Mouse (Mus musculus) embryonic facial prominence, embryonic 11.5 days (tissue): ENCODE results near the gene Cfap44. TPM values are rescaled to one million over a fixed set of nuclear protein-coding genes. Genes with fewer than 3 reads are reported as not detected.
"Not testable (repeated sequence)": the region's sequence is repeated elsewhere in the genome, so short reads cannot be mapped to it uniquely, and the experiment has no call there.

Experiments
- ATAC-seq: fragments of 200-750 bp; cut with Nextera tagmentation; replicated peaks from 2 replicates; pipeline ENCODE4 v1.8.0; 2017; ENCODE audit warnings: low read depth; ENCODE audit not compliant: insufficient number of reproducible peaks, low FRiP score, low TSS enrichment
- DNase-seq: peaks from one replicate; pipeline ENCODE4 v3.0.0-alpha.2; 2015; ENCODE audit warnings: low spot score
- H3K27ac ChIP-seq: fragments of 300-500 bp; sonication (generic); replicated peaks from 2 replicates; pipeline ENCODE4 v1.5.1; 2014; ENCODE audit warnings: mild to moderate bottlenecking, low read depth, low read length, control low read depth
- H3K27me3 ChIP-seq: fragments of 300-500 bp; sonication (generic); 2 replicates; pipeline ENCODE4 v1.6.1; 2014; ENCODE audit warnings: mild to moderate bottlenecking, low read length, moderate library complexity, mixed read lengths; ENCODE audit not compliant: control insufficient read depth, insufficient read depth
- H3K36me3 ChIP-seq: fragments of 300-500 bp; sonication (generic); replicated peaks from 2 replicates; pipeline ENCODE4 v1.6.1; 2014; ENCODE audit warnings: low read depth, mild to moderate bottlenecking, low read length, moderate library complexity, mixed read lengths; ENCODE audit not compliant: control insufficient read depth, insufficient read depth
- H3K4me1 ChIP-seq: fragments of 300-500 bp; sonication (generic); 2 replicates; pipeline ENCODE4 v1.6.1; 2014; ENCODE audit warnings: low read length, mixed read lengths; ENCODE audit not compliant: control insufficient read depth, insufficient read depth
- H3K4me2 ChIP-seq: fragments of 300-500 bp; sonication (generic); 2 replicates; pipeline ENCODE4 v1.6.1; 2014; ENCODE audit warnings: low read depth, mild to moderate bottlenecking, control low read depth, low read length, moderate library complexity
- H3K4me3 ChIP-seq: fragments of 300-500 bp; sonication (generic); 2 replicates; pipeline ENCODE4 v1.5.1; 2014; ENCODE audit warnings: low read depth, low read length, control low read depth
- H3K9ac ChIP-seq: fragments of 300-500 bp; sonication (generic); replicated peaks from 2 replicates; pipeline ENCODE4 v1.6.1; 2014; ENCODE audit warnings: mild to moderate bottlenecking, control low read depth, low read length
- H3K9me3 ChIP-seq: fragments of 300-500 bp; sonication (generic); replicated peaks from 2 replicates; pipeline ENCODE4 v1.6.1; 2016; ENCODE audit warnings: mild to moderate bottlenecking, low read length, inconsistent platforms, mixed read lengths; ENCODE audit not compliant: control insufficient read depth
- WGBS: fragments of 180-500 bp; shearing (Covaris S2); extraction: QIAGEN DNeasy Blood & Tissue Kit; methylation state at CpG from one replicate; pipeline ENCODE4 v1.1.7; 2014; 5-methylcytosine and 5-hydroxymethylcytosine counted together
- polyA plus RNA-seq: library from polyadenylated mRNA; unstranded; fragments of >200 nt; fragmentation: Nextera tagmentation; extraction: Ambion mirVana; gene quantifications from 2 replicates; pipeline ENCODE4 v1.2.1, GENCODE M21; 2014

Gene Cfap44
- polyA plus RNA-seq, 1 experiment from 2014 or later: 0.63 TPM

DNA sequence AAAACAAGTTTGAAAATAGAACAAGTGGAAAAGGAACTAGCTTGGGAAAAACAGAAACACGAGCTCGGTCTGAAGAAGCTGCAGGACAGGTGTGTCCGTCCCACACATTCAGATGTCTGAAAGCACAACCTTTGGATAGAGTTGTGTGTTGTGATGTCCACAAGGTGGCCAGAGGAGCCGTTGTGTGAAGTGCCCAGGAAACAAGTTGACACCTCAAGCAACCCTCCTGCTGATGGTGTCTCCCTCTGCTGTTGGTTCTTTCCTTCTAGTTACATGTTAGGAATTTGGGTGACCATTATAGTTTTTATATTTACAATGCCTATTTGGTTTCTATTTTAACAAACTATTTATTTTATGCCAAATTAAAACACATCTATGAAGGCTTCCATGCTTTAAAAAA is 40.9 kb downstream of the Cfap44 start:
- ATAC-seq (no peak), DNase-seq (no peak)
- Histone ChIP-seq H3K4me3 (no peak overlapping the region), H3K36me3 (no peaks in the 10 kb centered on the region), H3K9me3 (no peaks in the 10 kb centered on the region), H3K27me3 (no peaks in the 10 kb centered on the region), H3K4me1 (no peaks in the 10 kb centered on the region), H3K4me2 (no peak overlapping the region), H3K9ac (no peak overlapping the region), H3K27ac (no peak overlapping the region)
- 71% methylated on average over 4 of the region's 4 CpGs for WGBS

DNA sequence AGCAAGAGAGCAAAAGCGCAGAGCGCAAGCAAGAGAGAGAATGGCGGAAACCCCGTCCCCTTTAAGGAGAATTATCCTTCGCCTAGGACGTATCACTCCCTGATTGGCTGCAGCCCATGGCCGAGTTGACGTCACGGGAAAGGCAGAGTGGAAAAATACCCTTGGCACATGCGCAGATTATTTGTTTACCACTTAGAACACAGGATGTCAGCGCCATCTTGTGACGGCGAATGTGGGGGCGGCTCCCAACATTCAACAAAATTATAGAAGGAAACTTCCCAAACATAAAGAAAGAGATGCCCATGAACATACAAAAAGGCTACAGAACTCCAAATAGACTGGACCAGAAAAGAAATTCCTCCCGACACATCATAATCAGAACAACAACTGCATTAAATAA is 47.3 kb downstream of the Cfap44 start:
- H3K9me3 ChIP-seq, H3K27me3 ChIP-seq, H3K4me2 ChIP-seq, H3K27ac ChIP-seq, DNase-seq, H3K36me3 ChIP-seq, ATAC-seq, H3K4me1 ChIP-seq, H3K9ac ChIP-seq, H3K4me3 ChIP-seq: not testable (repeated sequence)
- 92% methylated on average over 15 of the region's 15 CpGs for WGBS

DNA sequence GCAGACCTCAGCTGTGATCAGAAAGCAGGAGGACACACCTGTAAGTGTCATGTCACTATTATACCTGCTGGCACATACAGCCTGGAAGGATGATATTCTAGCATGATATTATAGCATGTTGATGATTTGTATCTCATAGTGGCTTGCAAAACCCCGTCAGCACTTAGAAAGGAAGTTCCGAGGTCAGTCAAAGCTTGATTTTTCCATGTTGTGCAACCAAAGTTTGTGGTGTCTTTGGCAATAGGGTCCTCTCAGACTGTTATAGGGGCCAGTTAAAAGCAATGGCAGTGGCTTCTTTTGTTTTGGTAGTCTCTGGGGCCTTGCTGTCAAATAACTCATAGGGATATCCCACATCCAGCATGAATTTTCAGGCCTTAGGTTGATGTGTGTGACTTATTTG is 63.3 kb downstream of the Cfap44 start:
- DNase-seq (no peak), ATAC-seq (no peak)
- H3K4me3 ChIP-seq: no peak overlapping the region
- H3K9ac ChIP-seq: no peak overlapping the region
- WGBS: 90% methylated on average over 2 of the region's 2 CpGs
- H3K4me1 ChIP-seq: no peaks in the 10 kb centered on the region
- H3K27me3 ChIP-seq: no peaks in the 10 kb centered on the region
- no peaks in the 10 kb centered on the region for H3K9me3 ChIP-seq
- H3K4me2 ChIP-seq: no peak overlapping the region
- H3K36me3 ChIP-seq: no peaks in the 10 kb centered on the region
- H3K27ac ChIP-seq: no peak overlapping the region

DNA sequence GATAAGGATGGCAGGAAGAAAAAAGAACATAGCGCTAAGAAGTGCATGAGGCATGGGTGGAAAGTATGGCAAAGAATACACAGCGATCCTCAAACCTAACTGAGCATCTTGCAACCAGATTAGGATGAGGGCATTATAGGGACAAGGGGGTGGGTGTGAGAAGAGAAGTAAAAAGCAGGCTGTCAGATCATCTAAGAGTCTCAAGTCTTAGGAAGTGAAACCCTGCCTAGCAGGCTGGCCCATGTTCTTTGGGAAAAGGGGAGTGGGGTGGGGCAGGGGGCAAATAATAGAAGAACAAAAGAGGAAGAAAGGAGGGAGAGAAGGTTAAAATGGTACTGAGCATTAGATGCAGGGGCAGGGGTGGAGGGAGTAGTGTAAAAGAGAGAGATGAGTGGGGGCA is 64.2 kb downstream of the Cfap44 start:
- no peak for ATAC-seq
- no peak overlapping the region for H3K27ac ChIP-seq
- WGBS: 90% methylated on average over 2 of the region's 2 CpGs
- no peak for DNase-seq
- H3K9me3 ChIP-seq: no peaks in the 10 kb centered on the region
- no peak overlapping the region for H3K9ac ChIP-seq
- H3K36me3 ChIP-seq: no peaks in the 10 kb centered on the region
- H3K4me2 ChIP-seq: no peak overlapping the region
- H3K4me1 ChIP-seq: no peaks in the 10 kb centered on the region
- no peaks in the 10 kb centered on the region for H3K27me3 ChIP-seq
- no peak overlapping the region for H3K4me3 ChIP-seq

DNA sequence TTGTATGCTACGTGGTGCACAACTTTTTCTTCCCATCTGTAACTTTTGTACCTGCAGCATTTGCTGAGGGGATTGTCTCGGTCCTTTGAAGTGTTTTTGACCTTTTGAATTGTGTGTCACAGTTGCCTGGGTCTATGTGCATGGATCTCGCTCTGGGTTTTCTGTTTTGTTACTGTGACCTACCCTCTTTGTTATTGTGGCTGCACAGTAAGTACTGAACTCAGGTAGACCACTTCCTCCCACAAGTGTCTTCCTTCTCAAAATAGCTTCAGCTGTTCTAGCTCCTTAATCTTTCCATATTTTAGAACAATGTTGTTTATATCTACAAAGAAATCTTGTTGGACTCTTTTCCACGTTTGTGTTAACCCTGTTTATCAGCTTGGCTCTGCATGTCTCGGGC is 66.3 kb downstream of the Cfap44 start:
- Histone ChIP-seq H3K4me1 (no peaks in the 10 kb centered on the region), H3K9me3 (no peaks in the 10 kb centered on the region), H3K27ac (no peak overlapping the region), H3K4me3 (no peak overlapping the region), H3K9ac (no peak overlapping the region), H3K36me3 (no peaks in the 10 kb centered on the region), H3K27me3 (no peaks in the 10 kb centered on the region), H3K4me2 (no peak overlapping the region)
- ATAC-seq (no peak), DNase-seq (no peak)
- 84% methylated on average over 5 of the region's 5 CpGs for WGBS

DNA sequence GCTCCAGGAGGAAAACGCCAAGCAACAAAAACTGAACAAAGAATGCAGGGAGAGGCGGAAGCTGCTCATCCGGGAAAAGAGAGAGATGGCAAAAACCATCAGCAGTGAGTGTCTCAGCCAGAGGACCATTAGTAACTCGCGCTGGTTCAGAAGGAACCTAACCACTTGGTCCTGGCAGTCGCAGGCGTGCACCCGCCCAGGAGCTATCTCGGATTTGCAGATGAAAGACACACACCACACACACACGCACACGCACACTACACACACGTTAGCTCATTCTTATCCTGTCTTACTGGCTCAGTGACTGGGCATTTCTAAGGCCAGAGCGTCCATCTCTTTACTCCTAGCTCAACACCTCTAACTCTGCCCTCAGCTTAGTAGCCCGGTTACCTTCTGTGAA is 80.7 kb downstream of the Cfap44 start:
- H3K36me3 ChIP-seq: no peaks in the 10 kb centered on the region
- ATAC-seq (no peak), DNase-seq (no peak)
- no peak overlapping the region for H3K9ac ChIP-seq
- 89% methylated on average over 14 of the region's 14 CpGs for WGBS
- no peak overlapping the region for H3K27ac ChIP-seq
- no peaks in the 10 kb centered on the region for H3K27me3 ChIP-seq
- no peaks in the 10 kb centered on the region for H3K9me3 ChIP-seq
- no peak overlapping the region for H3K4me2 ChIP-seq
- no peaks in the 10 kb centered on the region for H3K4me1 ChIP-seq
- no peak overlapping the region for H3K4me3 ChIP-seq

DNA sequence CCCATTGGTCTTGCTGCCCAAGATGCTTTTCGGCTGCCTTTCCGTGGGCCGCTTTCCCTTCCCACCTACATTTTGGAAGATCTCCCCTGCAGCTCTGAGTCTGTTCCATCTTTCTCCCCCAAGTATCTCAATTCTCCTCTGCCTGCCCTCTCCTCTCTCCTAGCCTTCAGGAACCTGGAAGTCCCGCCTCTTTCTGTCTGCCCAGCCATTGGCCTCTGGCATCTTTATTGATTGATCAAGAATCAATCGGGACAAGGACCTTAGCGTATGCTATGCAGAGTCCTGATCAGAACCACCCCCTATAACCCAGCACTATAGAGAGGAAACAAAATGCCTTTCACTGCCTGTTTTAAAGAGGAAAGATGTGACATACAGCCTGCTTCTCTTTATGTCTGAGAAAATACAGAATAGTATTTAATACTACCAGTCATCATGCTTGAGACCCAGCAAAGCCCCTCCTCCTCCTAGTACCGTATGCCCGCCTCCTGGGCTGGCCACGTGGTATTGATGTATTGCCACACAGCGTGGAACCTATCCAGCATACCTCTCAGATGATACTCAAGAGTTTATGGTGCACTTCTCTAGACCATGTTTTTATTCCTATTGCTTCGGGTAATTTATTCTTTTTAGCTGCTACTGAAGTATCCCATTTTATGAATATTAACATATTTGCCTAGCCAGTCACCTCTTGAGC is 81.2 kb downstream of the Cfap44 start:
- Histone ChIP-seq H3K27ac (no peak overlapping the region), H3K36me3 (no peaks in the 10 kb centered on the region), H3K9me3 (no peaks in the 10 kb centered on the region), H3K27me3 (no peaks in the 10 kb centered on the region), H3K4me3 (no peak overlapping the region), H3K4me2 (no peak overlapping the region), H3K4me1 (no peaks in the 10 kb centered on the region), H3K9ac (no peak overlapping the region)
- DNase-seq (no peak), ATAC-seq (no peak; the same call in 1 of the 2 replicates)
- 82% methylated on average over 11 of the region's 11 CpGs for WGBS

DNA sequence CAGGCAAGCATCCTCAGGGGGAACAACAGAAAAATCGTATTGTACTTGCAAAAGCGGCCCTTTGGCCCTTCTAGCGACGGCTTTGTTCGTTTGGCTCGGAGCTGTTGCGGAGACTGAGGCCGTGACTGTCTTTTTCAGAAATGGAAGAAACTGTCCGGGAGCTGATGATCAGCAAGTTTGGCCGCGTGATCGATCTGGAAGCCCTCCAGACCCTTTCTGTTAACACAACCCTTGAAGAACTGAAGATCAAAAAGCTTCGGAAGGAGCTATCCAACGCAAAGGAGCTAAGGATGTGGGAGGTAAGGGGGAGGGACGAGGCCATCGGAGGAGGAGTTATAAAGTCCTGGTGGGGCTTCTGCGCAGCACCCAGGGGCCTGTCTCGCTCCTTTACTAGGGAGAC is 84.2 kb downstream of the Cfap44 start:
- WGBS: 42% methylated on average over 18 of the region's 18 CpGs
- no peak overlapping the region for H3K9ac ChIP-seq
- H3K4me3 ChIP-seq: no peak overlapping the region
- DNase-seq: no peak
- no peak overlapping the region for H3K4me2 ChIP-seq
- H3K36me3 ChIP-seq: no peaks in the 10 kb centered on the region
- H3K27me3 ChIP-seq: no peaks in the 10 kb centered on the region
- no peaks in the 10 kb centered on the region for H3K4me1 ChIP-seq
- no peak overlapping the region for H3K27ac ChIP-seq
- no peaks in the 10 kb centered on the region for H3K9me3 ChIP-seq
- ATAC-seq: no peak
